Mouse (Mus musculus): ENCODE measurements around the gene Pxn. TPM values are rescaled to one million over a fixed set of nuclear protein-coding genes. Genes with fewer than 3 reads are reported as not detected.
"Not testable (repeated sequence)": the region's sequence is repeated elsewhere in the genome, so short reads cannot be mapped to it uniquely, and the experiment has no call there.

Gene Pxn
- polyA plus RNA-seq, 1 experiment from 2014 or later: 21.3 TPM

- WGBS: 99% methylated on average over 14 of the region's 14 CpGs
- no peak overlapping the region for H3K4me3 ChIP-seq (replicated peaks)
- no peaks in the 10 kb centered on the region for H3K27me3 ChIP-seq (replicated peaks)
- H3K9me3 ChIP-seq (replicated peaks): no peaks in the 10 kb centered on the region
- no peak overlapping the region for H3K27ac ChIP-seq (replicated peaks)
- no peak overlapping the region for H3K4me2 ChIP-seq
- H3K36me3 ChIP-seq: no peaks in the 10 kb centered on the region
- ATAC-seq (ENCODE audit: low FRiP score): no peak
- peaks cover 42% of the 10 kb centered on the region for H3K4me1 ChIP-seq
- no peak overlapping the region for H3K9ac ChIP-seq (replicated peaks)
Observed at GRCm38 (mm10) chr5:115513246-115513645, 6.8 kb downstream of the Pxn start.

GRCm38 (mm10) chr5:115513721-115514120 lies 7.2 kb downstream of the Pxn start:
- no peak overlapping the region for H3K4me2 ChIP-seq
- 92% methylated on average over 16 of the region's 16 CpGs for WGBS
- H3K27me3 ChIP-seq (replicated peaks): no peaks in the 10 kb centered on the region

GRCm38 (mm10) chr5:115514346-115514745 lies 7.9 kb downstream of the Pxn start:
- peaks cover 31% of the 10 kb centered on the region for H3K4me1 ChIP-seq
- H3K27ac ChIP-seq (replicated peaks): peak overlapping the region; percentile 65; the same call in 1 of the 2 replicates
- 82% methylated on average over 6 of the region's 6 CpGs for WGBS

More at GRCm38 (mm10) chr5:115513721-115514120, 7.2 kb downstream of the Pxn start:
- Histone ChIP-seq H3K36me3 (no peaks in the 10 kb centered on the region), H3K27ac (replicated peaks) (no peak overlapping the region), H3K9me3 (replicated peaks) (no peaks in the 10 kb centered on the region), H3K9ac (replicated peaks) (no peak overlapping the region), H3K4me1 (peaks cover 37% of the 10 kb centered on the region), H3K4me3 (replicated peaks) (no peak overlapping the region)
- ATAC-seq (ENCODE audit: low FRiP score): no peak

GRCm38 (mm10) chr5:115514896-115515587 lies 8.6 kb downstream of the Pxn start:
- no peaks in the 10 kb centered on the region for H3K9me3 ChIP-seq (replicated peaks)
- peak overlapping the region; percentile 65 for H3K27ac ChIP-seq (replicated peaks)
- peaks cover 24% of the 10 kb centered on the region for H3K4me1 ChIP-seq
- no peak for ATAC-seq (ENCODE audit: low FRiP score)
- no peaks in the 10 kb centered on the region for H3K36me3 ChIP-seq
- WGBS: 67% methylated on average over 20 of the region's 20 CpGs
- H3K9ac ChIP-seq (replicated peaks): no peak overlapping the region
- peak overlapping the region; percentile 6; the same call in 1 of the 2 replicates for H3K4me2 ChIP-seq
- H3K27me3 ChIP-seq (replicated peaks): no peaks in the 10 kb centered on the region
- no peak overlapping the region for H3K4me3 ChIP-seq (replicated peaks)

More at GRCm38 (mm10) chr5:115514346-115514745, 7.9 kb downstream of the Pxn start:
- Histone ChIP-seq H3K4me3 (replicated peaks) (no peak overlapping the region), H3K9me3 (replicated peaks) (no peaks in the 10 kb centered on the region), H3K9ac (replicated peaks) (no peak overlapping the region), H3K4me2 (no peak overlapping the region), H3K27me3 (replicated peaks) (no peaks in the 10 kb centered on the region), H3K36me3 (no peaks in the 10 kb centered on the region)
- no peak for ATAC-seq (ENCODE audit: low FRiP score)

- H3K9me3 ChIP-seq (replicated peaks): no peaks in the 10 kb centered on the region
- no peak overlapping the region; the same call in 1 of the 2 replicates for H3K27ac ChIP-seq (replicated peaks)
- no peak overlapping the region for H3K4me2 ChIP-seq
- peaks cover 20% of the 10 kb centered on the region for H3K4me1 ChIP-seq
- no peak overlapping the region for H3K4me3 ChIP-seq (replicated peaks)
- no peaks in the 10 kb centered on the region for H3K27me3 ChIP-seq (replicated peaks)
- no peaks in the 10 kb centered on the region for H3K36me3 ChIP-seq
- 73% methylated on average over 32 of the region's 32 CpGs for WGBS
- no peak for ATAC-seq (ENCODE audit: low FRiP score)
- H3K9ac ChIP-seq (replicated peaks): no peak overlapping the region
Observed at GRCm38 (mm10) chr5:115516081-115516907, 9.8 kb downstream of the Pxn start.

- H3K36me3 ChIP-seq: no peaks in the 10 kb centered on the region
- peaks cover 18% of the 10 kb centered on the region for H3K4me1 ChIP-seq
- no peak overlapping the region for H3K27ac ChIP-seq (replicated peaks)
- no peak for ATAC-seq (ENCODE audit: low FRiP score)
- no peaks in the 10 kb centered on the region for H3K27me3 ChIP-seq (replicated peaks)
- 88% methylated on average over 7 of the region's 7 CpGs for WGBS
- no peaks in the 10 kb centered on the region for H3K9me3 ChIP-seq (replicated peaks)
- no peak overlapping the region for H3K4me2 ChIP-seq
- H3K9ac ChIP-seq (replicated peaks): no peak overlapping the region
- no peak overlapping the region for H3K4me3 ChIP-seq (replicated peaks)
Observed at GRCm38 (mm10) chr5:115516908-115517307, 10.4 kb downstream of the Pxn start.

GRCm38 (mm10) chr5:115517501-115517900 lies 11.0 kb downstream of the Pxn start:
- 94% methylated on average over 9 of the region's 9 CpGs for WGBS
- Histone ChIP-seq H3K9me3 (replicated peaks) (no peaks in the 10 kb centered on the region), H3K4me1 (peaks cover 16% of the 10 kb centered on the region), H3K27ac (replicated peaks) (no peak overlapping the region), H3K4me2 (no peak overlapping the region), H3K4me3 (replicated peaks) (no peak overlapping the region), H3K9ac (replicated peaks) (no peak overlapping the region), H3K27me3 (replicated peaks) (no peaks in the 10 kb centered on the region), H3K36me3 (no peaks in the 10 kb centered on the region)
- ATAC-seq (ENCODE audit: low FRiP score): no peak

- H3K9me3 ChIP-seq (replicated peaks); H3K27ac ChIP-seq (replicated peaks); ATAC-seq (ENCODE audit: low FRiP score); H3K4me2 ChIP-seq; H3K4me3 ChIP-seq (replicated peaks); H3K9ac ChIP-seq (replicated peaks); H3K36me3 ChIP-seq; H3K27me3 ChIP-seq (replicated peaks): not testable (repeated sequence)
- 97% methylated on average over 8 of the region's 8 CpGs for WGBS
- H3K4me1 ChIP-seq: peaks cover 23% of the 10 kb centered on the region
Observed at GRCm38 (mm10) chr5:115518214-115518613, 11.7 kb downstream of the Pxn start.

- no peak for ATAC-seq (ENCODE audit: low FRiP score)
- Histone ChIP-seq H3K36me3 (no peaks in the 10 kb centered on the region), H3K4me1 (peaks cover 28% of the 10 kb centered on the region), H3K4me3 (replicated peaks) (no peak overlapping the region), H3K27me3 (replicated peaks) (no peaks in the 10 kb centered on the region), H3K27ac (replicated peaks) (peak overlapping the region; percentile 51; the same call in 1 of the 2 replicates), H3K9me3 (replicated peaks) (no peaks in the 10 kb centered on the region), H3K4me2 (no peak overlapping the region), H3K9ac (replicated peaks) (no peak overlapping the region)
- WGBS: 76% methylated on average over 21 of the region's 21 CpGs
Observed at GRCm38 (mm10) chr5:115520325-115520869, 13.9 kb downstream of the Pxn start.

GRCm38 (mm10) chr5:115521553-115522461 lies 15.3 kb downstream of the Pxn start:
- 71% methylated on average over 21 of the region's 21 CpGs for WGBS
- no peak for ATAC-seq (ENCODE audit: low FRiP score)
- H3K27ac ChIP-seq (replicated peaks): no peak overlapping the region
- no peak overlapping the region for H3K4me3 ChIP-seq (replicated peaks)
- no peaks in the 10 kb centered on the region for H3K9me3 ChIP-seq (replicated peaks)
- H3K4me1 ChIP-seq: peaks cover 34% of the 10 kb centered on the region
- H3K4me2 ChIP-seq: peak overlapping the region; percentile 15; the same call in 1 of the 2 replicates
- no peak overlapping the region for H3K9ac ChIP-seq (replicated peaks)
- H3K36me3 ChIP-seq: no peaks in the 10 kb centered on the region
- H3K27me3 ChIP-seq (replicated peaks): no peaks in the 10 kb centered on the region

- 85% methylated on average over 4 of the region's 4 CpGs for WGBS
- no peak overlapping the region for H3K4me2 ChIP-seq
- ATAC-seq (ENCODE audit: low FRiP score): no peak
- no peaks in the 10 kb centered on the region for H3K27me3 ChIP-seq (replicated peaks)
- H3K27ac ChIP-seq (replicated peaks): peak overlapping the region; percentile 18; the same call in 1 of the 2 replicates
- no peak overlapping the region for H3K9ac ChIP-seq (replicated peaks)
- H3K36me3 ChIP-seq: no peaks in the 10 kb centered on the region
- no peaks in the 10 kb centered on the region for H3K9me3 ChIP-seq (replicated peaks)
- H3K4me3 ChIP-seq (replicated peaks): no peak overlapping the region
- peaks cover 34% of the 10 kb centered on the region for H3K4me1 ChIP-seq
Observed at GRCm38 (mm10) chr5:115522531-115522930, 16.1 kb downstream of the Pxn start.
